Mouse (Mus musculus): Measurements from ENCODE around the gene Foxo3.

The Foxo3 gene

DNA sequence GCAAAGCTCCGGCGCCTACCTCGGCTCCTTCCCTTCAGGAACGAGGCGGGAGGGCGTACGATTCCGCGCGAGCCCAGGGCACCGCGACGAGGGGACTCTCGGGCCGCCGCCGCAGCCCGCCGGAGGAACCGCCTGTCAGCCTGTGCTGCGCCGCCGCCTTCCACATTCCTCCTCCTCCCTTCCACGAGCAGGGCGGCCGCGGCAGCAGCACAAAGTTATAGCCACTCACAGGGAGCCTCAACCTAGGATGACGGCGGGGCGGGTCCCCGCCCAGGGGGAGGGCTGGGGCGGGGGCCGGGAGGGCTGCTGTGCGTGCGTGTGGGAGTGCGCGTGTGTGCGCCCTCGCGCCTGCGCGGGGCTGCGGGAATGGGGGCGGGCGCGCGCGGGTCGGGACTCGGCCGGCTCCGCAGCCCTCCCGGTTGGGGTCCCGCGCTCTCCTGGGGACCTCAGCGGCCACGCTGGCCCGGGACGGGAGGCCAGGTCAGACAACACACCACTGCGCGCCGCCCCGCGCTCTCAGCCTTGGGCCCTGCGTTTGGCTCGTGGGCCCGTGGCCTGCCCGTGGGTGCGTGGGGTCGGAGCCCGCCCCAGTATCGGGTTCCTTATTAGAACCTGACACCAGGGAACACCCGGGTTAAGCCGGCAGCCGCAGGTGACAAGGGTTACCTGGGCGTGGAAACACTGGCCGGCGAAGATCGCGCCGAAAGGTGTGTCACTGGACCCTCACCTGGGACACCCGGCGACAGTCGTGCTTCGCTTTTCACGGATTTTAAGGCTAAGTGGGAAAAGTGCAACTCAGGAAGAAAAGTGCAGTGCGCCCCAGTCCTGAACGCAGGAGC lies at the start of gene Foxo3:
Gene Foxo3 (minus strand): TSS at position 249 of the 839 bp plus-strand sequence.
- in situ Hi-C loops (cut with MboI; ENCODE audit: low pct_unique_long_range_greater_than_20kb in 1 of 2, low sequenced_read_pairs in 2 of 2, unreplicated experiment in 1 of 2): loop anchor here (25.0 kb wide), 3 partner anchors 139 to 564 kb away; partner anchors contain the start of genes Ccdc162 (in 1 of the 2), Cep57l1 (in 1 of the 2) and Sesn1 (in 1 of the 2)

- in situ Hi-C loops (cut with MboI; ENCODE audit: low pct_unique_long_range_greater_than_20kb in 1 of 2, low sequenced_read_pairs in 2 of 2, unreplicated experiment in 1 of 2): no loop called here
These were observed 48.8 kb upstream of the Foxo3 start for GRCm38 (mm10) chr10:42325305-42325704.

DNA sequence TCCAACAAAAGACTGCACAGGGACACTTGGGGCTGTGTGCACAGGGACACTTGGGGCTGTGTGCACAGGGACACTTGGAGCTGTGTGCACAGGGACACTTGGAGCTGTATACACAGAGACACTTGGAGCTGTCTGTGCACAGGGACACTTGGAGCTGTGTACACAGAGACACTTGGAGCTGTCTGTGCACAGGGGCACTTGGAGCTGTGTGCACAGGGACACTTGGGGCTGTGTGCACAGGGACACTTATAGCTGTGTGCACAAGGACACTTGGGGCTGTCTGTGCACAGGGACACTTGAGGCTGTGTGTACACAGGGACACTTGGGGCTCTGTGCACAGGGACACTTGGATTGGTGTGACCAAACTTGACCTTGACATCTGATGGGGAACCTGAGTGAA lies 47.4 kb upstream of the Foxo3 start:
- in situ Hi-C loops (cut with MboI; ENCODE audit: low pct_unique_long_range_greater_than_20kb in 1 of 2, low sequenced_read_pairs in 2 of 2, unreplicated experiment in 1 of 2): loop anchor here in 1 of 2 experiments (25.0 kb wide), 2 partner anchors 263 to 413 kb away; partner anchors contain the start of genes Nr2e1 and Ostm1

DNA sequence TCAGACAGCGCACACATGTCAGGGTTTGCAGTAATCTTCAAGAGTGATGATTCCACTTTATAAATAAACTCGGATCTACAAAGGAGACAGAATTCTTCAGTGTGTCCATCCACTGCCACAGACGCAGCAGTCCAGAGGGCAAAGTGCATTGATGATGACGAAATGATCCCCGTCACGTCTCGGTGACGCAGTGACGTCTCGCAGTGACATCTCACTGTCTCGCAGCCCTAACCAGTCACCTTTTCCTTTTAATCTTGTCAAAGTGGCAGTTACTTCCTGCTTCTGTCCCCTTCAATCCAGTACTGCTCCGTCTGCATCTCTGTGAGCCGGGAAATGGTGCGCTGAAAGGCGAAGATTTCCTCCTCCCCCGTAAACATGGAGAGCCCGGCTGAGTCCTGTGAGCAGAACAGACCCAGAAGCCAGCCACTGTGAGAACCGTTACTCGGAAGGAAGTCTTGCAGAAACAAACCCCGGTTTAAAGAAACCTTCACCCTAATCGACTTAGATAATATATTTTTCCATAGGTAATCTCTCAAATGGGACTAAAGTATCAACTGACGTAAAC lies 36.7 kb upstream of the Foxo3 start:
- in situ Hi-C loops (cut with MboI; ENCODE audit: low pct_unique_long_range_greater_than_20kb in 1 of 2, low sequenced_read_pairs in 2 of 2, unreplicated experiment in 1 of 2): loop anchor here (5.0 to 25.0 kb wide), 3 partner anchors 274 to 424 kb away; partner anchors contain the start of genes Nr2e1 (in 1 of the 2) and Ostm1 (in 1 of the 2)

DNA sequence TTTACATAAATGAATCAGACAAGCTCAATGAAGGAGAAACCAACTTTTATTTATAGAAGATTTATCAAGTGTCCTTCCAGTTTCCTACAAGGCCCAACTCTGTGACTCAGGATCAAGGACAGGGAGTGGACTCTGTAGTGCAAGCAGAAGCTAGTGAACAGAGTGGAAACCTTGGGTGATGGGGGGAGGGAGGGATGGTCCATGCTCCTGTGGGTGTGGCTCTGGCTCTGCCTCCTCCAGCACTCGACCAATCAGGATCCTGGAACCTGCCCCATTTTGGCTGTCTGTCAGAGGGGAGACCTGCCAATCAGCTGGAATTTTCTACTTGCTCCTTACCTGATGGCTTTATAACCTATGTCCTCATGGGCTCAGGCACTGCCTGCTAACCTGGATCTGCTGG lies 36.0 kb upstream of the Foxo3 start:
- in situ Hi-C loops (cut with MboI; ENCODE audit: low pct_unique_long_range_greater_than_20kb in 1 of 2, low sequenced_read_pairs in 2 of 2, unreplicated experiment in 1 of 2): loop anchor here (5.0 to 25.0 kb wide), 3 partner anchors 275 to 425 kb away; partner anchors contain the start of genes Nr2e1 (in 1 of the 2) and Ostm1 (in 1 of the 2)

DNA sequence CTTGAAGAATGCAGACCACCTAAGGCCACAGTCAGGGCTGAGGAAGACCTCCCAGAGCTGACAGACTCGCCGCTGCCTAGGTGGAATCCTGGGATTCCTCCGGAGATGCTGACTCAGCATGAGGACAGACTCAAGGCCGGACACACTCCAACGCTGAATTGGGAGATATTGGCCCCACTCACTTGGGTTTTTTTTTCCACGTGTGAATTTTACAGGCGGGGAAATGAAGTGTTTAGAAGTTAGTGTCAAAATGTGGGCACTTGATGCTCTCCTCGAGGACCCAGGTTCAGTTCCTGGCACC lies 32.1 kb upstream of the Foxo3 start:
- in situ Hi-C loops (cut with MboI; ENCODE audit: low pct_unique_long_range_greater_than_20kb in 1 of 2, low sequenced_read_pairs in 2 of 2, unreplicated experiment in 1 of 2): loop anchor here (10.0 to 25.0 kb wide), 4 partner anchors 279 to 429 kb away; partner anchors contain the start of genes Nr2e1 (in 1 of the 2) and Ostm1 (in 1 of the 2)

DNA sequence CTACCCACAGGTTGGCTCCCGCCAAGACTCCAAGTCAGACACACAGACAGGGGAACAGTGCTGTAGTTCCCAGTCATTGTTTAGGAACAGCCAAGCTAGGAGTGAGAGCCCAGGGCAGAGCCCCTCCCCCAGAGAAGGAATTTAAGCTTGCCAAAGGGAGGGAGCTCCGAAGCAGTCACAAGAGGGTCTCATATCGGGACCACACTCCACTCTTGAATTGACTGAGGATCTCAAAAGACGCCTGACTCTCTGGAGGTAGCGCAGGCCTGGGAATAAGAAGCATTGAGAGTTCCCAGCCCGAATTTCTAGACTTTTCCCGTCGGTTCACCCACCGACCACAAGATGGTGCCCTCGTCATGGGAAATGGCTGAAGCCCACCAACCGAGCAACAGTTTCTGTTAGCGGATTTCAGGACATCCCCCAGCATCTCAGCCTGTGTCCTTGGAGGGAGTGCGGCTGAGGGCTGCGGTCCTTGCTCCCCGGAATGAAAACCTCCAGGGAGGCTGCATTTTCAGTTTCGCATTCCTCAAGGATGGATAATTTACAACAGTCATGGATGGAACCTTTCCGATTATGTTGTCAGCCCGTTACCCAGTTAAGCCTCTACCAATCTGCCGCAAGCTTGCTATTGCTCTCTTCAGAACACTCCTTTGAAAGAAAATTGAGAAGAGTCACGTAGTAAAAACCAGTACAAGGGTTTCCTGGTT lies 31.6 kb upstream of the Foxo3 start:
- in situ Hi-C loops (cut with MboI; ENCODE audit: low pct_unique_long_range_greater_than_20kb in 1 of 2, low sequenced_read_pairs in 2 of 2, unreplicated experiment in 1 of 2): loop anchor here (10.0 to 25.0 kb wide), 4 partner anchors 279 to 429 kb away; partner anchors contain the start of genes Nr2e1 (in 1 of the 2) and Ostm1 (in 1 of the 2)

DNA sequence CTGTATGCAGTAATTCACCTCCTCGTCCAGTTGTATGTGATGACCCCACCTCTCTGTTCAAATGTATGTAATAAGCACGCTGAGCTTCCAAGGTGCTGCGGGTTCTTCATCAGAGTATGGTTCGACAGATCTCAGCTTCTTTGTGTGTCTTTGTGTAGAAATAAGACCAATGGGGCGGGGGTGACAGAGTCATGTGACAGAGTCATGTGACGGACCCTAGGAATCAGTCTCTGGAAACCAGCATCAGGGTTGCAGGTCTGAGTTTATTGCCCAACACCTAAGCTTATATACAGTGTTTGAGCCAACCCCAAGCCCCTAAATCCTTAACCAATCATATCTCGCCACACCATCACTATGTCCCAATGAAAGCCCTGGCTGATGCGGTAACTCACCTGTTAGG lies 29.9 kb upstream of the Foxo3 start:
- in situ Hi-C loops (cut with MboI; ENCODE audit: low pct_unique_long_range_greater_than_20kb in 1 of 2, low sequenced_read_pairs in 2 of 2, unreplicated experiment in 1 of 2): loop anchor here (10.0 to 25.0 kb wide), 4 partner anchors 281 to 431 kb away; partner anchors contain the start of genes Nr2e1 (in 1 of the 2) and Ostm1 (in 1 of the 2)

DNA sequence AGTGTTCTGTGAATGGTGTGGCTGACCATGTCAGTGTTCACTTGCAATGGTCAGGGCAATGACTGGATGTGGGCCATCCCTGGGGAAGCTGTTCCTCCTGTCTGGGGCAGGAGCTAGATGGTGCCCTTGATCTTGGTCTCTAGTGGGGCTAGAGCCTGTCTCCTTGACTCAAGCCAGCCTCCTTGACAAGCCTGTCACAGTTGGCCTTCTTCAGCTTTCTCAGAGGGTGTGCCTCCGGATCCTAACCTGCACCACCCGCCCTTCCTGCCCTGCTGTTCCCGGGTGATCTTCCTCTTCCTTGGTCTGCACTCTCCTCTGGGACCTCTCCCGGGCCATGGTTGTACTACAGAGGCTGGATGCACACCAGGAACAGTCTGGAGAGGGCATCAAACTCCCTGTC lies 24.2 kb upstream of the Foxo3 start:
- in situ Hi-C loops (cut with MboI; ENCODE audit: low pct_unique_long_range_greater_than_20kb in 1 of 2, low sequenced_read_pairs in 2 of 2, unreplicated experiment in 1 of 2): loop anchor here (10.0 to 25.0 kb wide), 4 partner anchors 286 to 436 kb away; partner anchors contain the start of genes Nr2e1 (in 1 of the 2) and Ostm1 (in 1 of the 2)

DNA sequence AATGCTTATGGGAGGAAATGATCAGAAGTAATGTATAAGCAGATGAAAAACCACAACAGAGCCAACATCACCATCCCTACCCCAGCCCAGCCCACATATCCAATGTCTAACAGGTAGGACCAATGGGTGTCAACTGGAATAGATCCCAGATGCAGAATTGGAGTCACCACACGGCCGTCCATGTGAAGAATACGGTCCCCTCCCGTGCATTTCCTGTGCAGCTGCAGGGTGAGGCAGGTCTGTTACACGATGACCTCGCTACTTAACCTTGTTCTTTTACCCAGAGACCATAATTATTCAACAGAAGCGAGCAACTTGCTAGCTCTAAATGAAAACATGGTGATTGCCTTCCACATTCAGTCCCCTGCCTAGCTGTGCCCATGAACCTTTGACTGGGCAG lies 23.4 kb upstream of the Foxo3 start:
- in situ Hi-C loops (cut with MboI; ENCODE audit: low pct_unique_long_range_greater_than_20kb in 1 of 2, low sequenced_read_pairs in 2 of 2, unreplicated experiment in 1 of 2): loop anchor here (5.0 to 25.0 kb wide), 12 partner anchors 163 to 588 kb away; partner anchors contain the start of genes Ccdc162 (in 1 of the 2), Cep57l1 (in 1 of the 2), Nr2e1 (in 1 of the 2) and Ostm1 (in 1 of the 2)

GRCm38 (mm10) chr10:42299426-42299825 lies 22.9 kb upstream of the Foxo3 start:
- in situ Hi-C loops (cut with MboI; ENCODE audit: low pct_unique_long_range_greater_than_20kb in 1 of 2, low sequenced_read_pairs in 2 of 2, unreplicated experiment in 1 of 2): loop anchor here (5.0 to 25.0 kb wide), 8 partner anchors 162 to 587 kb away; partner anchors contain the start of genes Ccdc162 (in 1 of the 2), Cep57l1 (in 1 of the 2) and Sesn1 (in 1 of the 2)

DNA sequence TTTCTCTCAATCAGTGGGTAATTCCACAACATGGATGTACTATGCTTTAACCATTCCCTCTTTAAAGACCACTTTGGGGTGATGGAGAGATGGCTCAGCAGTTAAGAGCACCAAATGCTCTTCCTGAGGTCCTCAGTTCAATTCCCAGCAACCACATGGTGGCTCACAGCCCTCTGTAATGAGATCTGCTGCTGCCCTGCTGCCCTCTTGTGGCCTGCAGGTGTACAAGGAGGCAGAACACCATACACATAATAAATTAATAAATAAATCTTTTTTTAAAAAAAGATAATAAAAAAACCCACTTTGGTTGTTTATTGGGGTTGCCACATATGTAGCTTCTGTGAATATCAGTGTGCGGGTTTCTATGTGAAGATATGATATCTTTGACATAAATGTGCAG lies 21.4 kb upstream of the Foxo3 start:
- in situ Hi-C loops (cut with MboI; ENCODE audit: low pct_unique_long_range_greater_than_20kb in 1 of 2, low sequenced_read_pairs in 2 of 2, unreplicated experiment in 1 of 2): loop anchor here (5.0 to 25.0 kb wide), 8 partner anchors 161 to 586 kb away; partner anchors contain the start of genes Ccdc162 (in 1 of the 2), Cep57l1 (in 1 of the 2) and Sesn1 (in 1 of the 2)

DNA sequence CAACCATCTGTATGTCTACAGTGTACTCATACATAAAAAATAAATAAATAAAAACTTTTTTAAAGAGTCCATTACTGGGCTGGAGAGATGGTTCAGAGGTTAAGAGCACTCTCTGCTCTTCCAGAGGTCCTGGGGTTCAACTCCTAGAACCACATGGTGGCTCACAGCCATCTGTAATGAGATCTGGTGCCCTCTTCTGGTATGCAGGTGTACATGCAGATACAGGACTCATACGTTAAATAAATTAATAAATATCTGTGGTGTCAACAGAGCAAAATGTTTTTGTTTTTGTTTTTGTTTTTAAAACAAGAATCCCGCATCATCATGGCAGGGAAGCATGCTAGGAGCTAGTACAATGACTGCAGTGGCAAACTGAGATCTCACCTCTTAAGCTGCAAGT lies 20.6 kb upstream of the Foxo3 start:
- in situ Hi-C loops (cut with MboI; ENCODE audit: low pct_unique_long_range_greater_than_20kb in 1 of 2, low sequenced_read_pairs in 2 of 2, unreplicated experiment in 1 of 2): loop anchor here (5.0 to 25.0 kb wide), 8 partner anchors 160 to 585 kb away; partner anchors contain the start of genes Ccdc162 (in 1 of the 2), Cep57l1 (in 1 of the 2) and Sesn1 (in 1 of the 2)

DNA sequence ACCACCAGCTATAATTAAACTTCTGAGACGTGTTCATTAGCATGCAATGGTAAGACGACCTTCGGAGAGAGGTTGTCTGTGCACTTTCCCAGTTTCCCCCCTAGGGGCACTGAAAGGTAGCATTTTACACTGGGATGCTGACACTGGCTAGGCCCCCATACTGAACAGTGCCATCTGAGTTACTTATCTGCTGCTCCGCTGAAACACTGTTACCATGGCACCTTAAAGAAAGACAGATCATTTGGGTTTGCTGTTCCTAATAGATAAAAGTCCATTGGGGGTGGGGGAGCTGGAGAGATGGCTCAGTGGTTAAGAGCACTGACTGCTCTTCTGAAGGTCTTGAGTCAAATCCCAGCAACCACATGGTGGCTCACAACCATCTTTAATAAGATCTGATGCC lies 20.0 kb upstream of the Foxo3 start:
- in situ Hi-C loops (cut with MboI; ENCODE audit: low pct_unique_long_range_greater_than_20kb in 1 of 2, low sequenced_read_pairs in 2 of 2, unreplicated experiment in 1 of 2): loop anchor here (5.0 to 25.0 kb wide), 8 partner anchors 159 to 584 kb away; partner anchors contain the start of genes Ccdc162 (in 1 of the 2), Cep57l1 (in 1 of the 2) and Sesn1 (in 1 of the 2)

DNA sequence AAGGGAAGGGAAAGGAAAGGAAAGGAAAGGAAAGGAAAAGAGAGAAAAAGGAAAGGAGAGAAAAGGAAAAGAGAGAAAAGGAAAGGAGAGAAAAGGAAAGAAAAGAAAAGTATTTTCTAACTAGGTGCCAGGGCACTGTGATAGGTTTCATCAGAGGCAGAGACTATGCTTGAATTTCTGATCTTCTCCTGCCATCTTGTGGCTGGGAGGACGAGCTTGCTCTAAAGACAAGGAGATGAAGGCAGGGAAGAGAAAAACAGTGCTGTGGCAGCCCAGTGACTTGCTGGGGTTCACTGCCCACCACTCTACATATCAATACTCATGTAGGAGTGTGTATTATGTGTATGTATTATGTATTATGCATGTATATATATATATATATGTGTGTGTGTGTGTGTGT lies 18.5 kb upstream of the Foxo3 start:
- in situ Hi-C loops (cut with MboI; ENCODE audit: low pct_unique_long_range_greater_than_20kb in 1 of 2, low sequenced_read_pairs in 2 of 2, unreplicated experiment in 1 of 2): loop anchor here (5.0 to 25.0 kb wide), 8 partner anchors 158 to 583 kb away; partner anchors contain the start of genes Ccdc162 (in 1 of the 2), Cep57l1 (in 1 of the 2) and Sesn1 (in 1 of the 2)

DNA sequence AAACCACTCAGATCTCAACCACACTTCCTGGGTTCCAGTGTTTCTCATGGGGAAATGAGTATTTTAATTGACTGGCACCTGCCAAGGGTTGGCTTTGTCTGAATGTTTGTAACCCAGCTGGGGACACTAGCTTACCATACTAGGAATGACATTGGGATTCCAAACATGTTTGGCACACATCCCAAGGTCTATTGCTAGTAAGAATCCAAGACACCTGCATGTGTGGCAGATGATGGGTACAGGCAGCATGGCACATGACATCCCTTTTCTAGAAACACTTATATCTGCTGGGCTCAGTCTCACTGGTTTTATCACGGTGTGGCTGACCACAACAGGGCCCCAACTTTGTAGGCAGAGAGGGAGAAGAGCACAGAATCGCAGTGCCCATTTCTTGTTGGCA lies 17.8 kb upstream of the Foxo3 start:
- in situ Hi-C loops (cut with MboI; ENCODE audit: low pct_unique_long_range_greater_than_20kb in 1 of 2, low sequenced_read_pairs in 2 of 2, unreplicated experiment in 1 of 2): loop anchor here (10.0 to 25.0 kb wide), 6 partner anchors 157 to 582 kb away; partner anchors contain the start of genes Ccdc162 (in 1 of the 2), Cep57l1 (in 1 of the 2) and Sesn1 (in 1 of the 2)

DNA sequence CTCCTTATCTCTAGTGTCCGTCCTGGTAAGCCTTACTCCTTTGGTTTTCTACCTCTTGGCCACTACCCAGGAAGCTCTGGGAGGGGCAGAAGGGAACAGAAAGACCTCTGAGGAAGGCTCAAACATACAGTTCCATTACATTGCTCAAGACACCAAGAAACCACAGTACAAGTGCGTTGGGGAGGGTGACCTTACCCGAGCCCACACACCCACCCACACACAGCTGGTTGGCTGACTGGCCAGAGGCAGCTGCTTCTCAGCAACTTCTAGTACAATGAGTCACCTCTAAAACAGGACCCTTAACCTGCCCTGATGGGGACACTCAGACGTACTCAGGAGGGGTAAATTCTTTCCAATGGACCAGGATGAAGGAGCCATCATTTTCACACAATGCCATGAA lies 17.3 kb upstream of the Foxo3 start:
- in situ Hi-C loops (cut with MboI; ENCODE audit: low pct_unique_long_range_greater_than_20kb in 1 of 2, low sequenced_read_pairs in 2 of 2, unreplicated experiment in 1 of 2): loop anchor here (10.0 to 25.0 kb wide), 6 partner anchors 157 to 582 kb away; partner anchors contain the start of genes Ccdc162 (in 1 of the 2), Cep57l1 (in 1 of the 2) and Sesn1 (in 1 of the 2)
